Mouse (Mus musculus): Measurements from ENCODE around the gene Pde7b.

Gene Pde7b

GRCm38 (mm10) chr10:20408336-20408735 is 316.5 kb downstream of the Pde7b start:
- DNase-seq: no peak

- no peak for DNase-seq
Measured at GRCm38 (mm10) chr10:20405471-20405870, 319.4 kb downstream of the Pde7b start.

GRCm38 (mm10) chr10:20402941-20403340 is 321.9 kb downstream of the Pde7b start:
- no peak for DNase-seq

GRCm38 (mm10) chr10:20400406-20400805 is 324.5 kb downstream of the Pde7b start:
- DNase-seq: no peak

- no peak for DNase-seq
Measured at GRCm38 (mm10) chr10:20398641-20399390, 326.1 kb downstream of the Pde7b start.

GRCm38 (mm10) chr10:20398224-20398623 is 326.7 kb downstream of the Pde7b start:
- no peak for DNase-seq

- DNase-seq: no peak
Measured at GRCm38 (mm10) chr10:20395778-20396177, 329.1 kb downstream of the Pde7b start.

GRCm38 (mm10) chr10:20394815-20395214 is 330.1 kb downstream of the Pde7b start:
- no peak for DNase-seq

- DNase-seq: no peak
Measured at GRCm38 (mm10) chr10:20390568-20390967, 334.3 kb downstream of the Pde7b start.

GRCm38 (mm10) chr10:20382807-20383419 is 342.0 kb downstream of the Pde7b start:
- no peak for DNase-seq

- DNase-seq: no peak
Measured at GRCm38 (mm10) chr10:20381352-20381751, 343.5 kb downstream of the Pde7b start.

- DNase-seq: peak; percentile 18
Measured at GRCm38 (mm10) chr10:20380798-20381197, 344.1 kb downstream of the Pde7b start.

GRCm38 (mm10) chr10:20379071-20379735 is 345.7 kb downstream of the Pde7b start:
- no peak for DNase-seq

GRCm38 (mm10) chr10:20377621-20378020 is 347.3 kb downstream of the Pde7b start:
- no peak for DNase-seq

- DNase-seq: no peak
Measured at GRCm38 (mm10) chr10:20372046-20372445, 352.8 kb downstream of the Pde7b start.

- no peak for DNase-seq
Measured at GRCm38 (mm10) chr10:20362450-20363118, 362.3 kb downstream of the Pde7b start.

- no peak for DNase-seq
Measured at GRCm38 (mm10) chr10:20361542-20362449, 363.1 kb downstream of the Pde7b start.

- no peak for DNase-seq
Measured at GRCm38 (mm10) chr10:20348894-20349293, 376.0 kb downstream of the Pde7b start.

Data from cerebellum, adult 9-10 months (tissue).